Mouse (Mus musculus) bone marrow, adult 2 months (tissue): Measurements from ENCODE around the gene Nasp.

Experiments
- CTCF ChIP-seq: fragments of 200-500 bp; IDR thresholded peaks from 2 replicates; pipeline ENCODE4 v1.5.1; 2011; ENCODE audit warnings: low read length, control low read depth; ENCODE audit not compliant: control insufficient read depth, insufficient read depth
- POLR2A ChIP-seq: fragments of 200-500 bp; IDR thresholded peaks from 2 replicates; pipeline ENCODE4 v1.6.1; 2011; ENCODE audit warnings: low read depth, mild to moderate bottlenecking, control low read depth, low read length, borderline replicate concordance; ENCODE audit not compliant: control insufficient read depth

GRCm38 (mm10) chr4:116627722-116628662 lies at the start of gene Nasp:
- TF ChIP-seq CTCF (no peak), POLR2A (no peak)
